Mouse (Mus musculus): ENCODE measurements at regions not wholly inside any gene's neighbourhood (a gene's known extent, or its start where the extent isn't known, plus 50 kb on each side); places are given as distances from the start of the nearest gene placed in this dataset.

GRCm38 (mm10) chr12:112263283-112264056 lies 117.5 kb downstream of the Kif26a start:
- TF ChIP-seq POLR2A (IDR thresholded peaks at IDR 0.05; ENCODE audit: borderline replicate concordance, insufficient read depth, low read length) (no peak), CTCF (IDR thresholded peaks at IDR 0.05; ENCODE audit: borderline replicate concordance, insufficient read depth, low read depth, low read length) (no peak)
